ENCODE assay signal across 20 mouse cellular contexts in genomic region chr7:121059477-121060218, GRCm38 (mm10). TPM values are rescaled to one million over a fixed set of nuclear protein-coding genes. Genes with fewer than 3 reads are reported as not detected.
DNase-seq lines count a peak whose midpoint lies in the region; ATAC-seq and TF ChIP-seq lines count a peak whose summit lies in the region.
"Had no signal": no experiment of that assay in that cellular context is flagged by ENCODE, and none has a peak within 500 bp of the region (broad histone marks: within the 10 kb centered on the region; RNA-seq: fewer than 3 reads in every experiment).

No protein-coding gene starts in this region.

- 0 out of 2 replicates have a peak, but pooled peaks cover 3% of the 10 kb centered on the region for H3K36me3 ChIP-seq in intestine, embryonic 15.5 days
- H3K36me3 ChIP-seq in intestine, postnatal 0 days (ENCODE audit: control insufficient read depth, insufficient read depth), result peaks cover 31% of the 10 kb centered on the region
- H3K36me3 ChIP-seq in thymus, adult 2 months (ENCODE audit: control insufficient read depth, insufficient read depth, low read length), result peaks cover 4% of the 10 kb centered on the region

- 55% methylated on average over 6 of the region's 6 CpGs for WGBS in intestine, embryonic 15.5 days
- WGBS in intestine, postnatal 0 days, result 46% methylated on average over 6 of the region's 6 CpGs
- WGBS in thymus, adult 2 months, result 30% methylated on average over 6 of the region's 6 CpGs

- TF ChIP-seq POLR2A in thymus, adult 2 months (IDR thresholded peaks at IDR 0.05; ENCODE audit: control insufficient read depth, extremely low read depth, insufficient read depth, low read length, poor library complexity), result no peak

- H3K4me3 ChIP-seq in intestine, embryonic 15.5 days (replicated peaks), result no peak overlapping the region
- no peak overlapping the region for H3K4me3 ChIP-seq in intestine, postnatal 0 days (ENCODE audit: low read depth, low read length)
- H3K4me3 ChIP-seq in thymus, adult 2 months (ENCODE audit: control insufficient read depth, insufficient read depth, low read length), result no peak overlapping the region
- H3K4me3 ChIP-seq: embryonic facial prominence, embryonic 13.5 days; heart, embryonic 12.5 days; limb, embryonic 13.5 days; liver, embryonic 15.5 days had no signal

- H3K4me2 ChIP-seq in intestine, embryonic 15.5 days (replicated peaks), result no peak overlapping the region
- H3K4me2 ChIP-seq in intestine, postnatal 0 days (replicated peaks; ENCODE audit: low read depth), result no peak overlapping the region
- H3K4me2 ChIP-seq: embryonic facial prominence, embryonic 13.5 days; heart, embryonic 12.5 days; limb, embryonic 13.5 days; liver, embryonic 15.5 days; midbrain, embryonic 11.5 days had no signal

- H3K27ac ChIP-seq in intestine, embryonic 15.5 days, result no peak overlapping the region
- no peak overlapping the region for H3K27ac ChIP-seq in intestine, postnatal 0 days (ENCODE audit: low read depth, low read length)
- H3K27ac ChIP-seq in thymus, adult 2 months (ENCODE audit: control insufficient read depth, insufficient read depth, low read length), result peak overlapping the region; percentile 65
- H3K27ac ChIP-seq: embryonic facial prominence, embryonic 13.5 days; limb, embryonic 13.5 days; liver, embryonic 15.5 days had no signal

- H3K4me1 ChIP-seq in intestine, embryonic 15.5 days (replicated peaks), result peaks cover 3% of the 10 kb centered on the region; the same call in 1 of the 2 replicates
- H3K4me1 ChIP-seq in intestine, postnatal 0 days (replicated peaks; ENCODE audit: control insufficient read depth, insufficient read depth, low read length), result no peaks in the 10 kb centered on the region
- peaks cover 11% of the 10 kb centered on the region for H3K4me1 ChIP-seq in thymus, adult 2 months (replicated peaks; ENCODE audit: control insufficient read depth, insufficient read depth, low read length)
- H3K4me1 ChIP-seq: embryonic facial prominence, embryonic 13.5 days; heart, embryonic 12.5 days; limb, embryonic 13.5 days had no signal

- TF ChIP-seq CTCF in intestine, postnatal 0 days (IDR thresholded peaks at IDR 0.05; ENCODE audit: low read depth), result no peak
- TF ChIP-seq CTCF in thymus, adult 2 months (IDR thresholded peaks at IDR 0.05; ENCODE audit: borderline replicate concordance, control insufficient read depth, extremely low read depth, insufficient read depth, low read length, poor library complexity), result no peak

- H3K27me3 ChIP-seq in intestine, embryonic 15.5 days (replicated peaks), result no peaks in the 10 kb centered on the region
- no peaks in the 10 kb centered on the region for H3K27me3 ChIP-seq in intestine, postnatal 0 days (replicated peaks; ENCODE audit: control insufficient read depth, insufficient read depth, low read length)
- H3K27me3 ChIP-seq in thymus, adult 2 months (ENCODE audit: control insufficient read depth, insufficient read depth, low read length), result no peaks in the 10 kb centered on the region
- H3K27me3 ChIP-seq: embryonic facial prominence, embryonic 13.5 days; heart, embryonic 12.5 days; limb, embryonic 13.5 days; liver, embryonic 15.5 days had no signal

- peak; percentile 18 for DNase-seq in thymus, adult 2 months
- DNase-seq in thymus, postnatal 4 days, result no peak
- DNase-seq in naive thymus-derived CD4-positive, alpha-beta T cell, adult 2 months (ENCODE audit: low read depth), result peak; percentile 77
- DNase-seq in cerebellum, adult 9-10 months, result no peak
- DNase-seq in cerebellum, adult 9-11 months, result no peak
- DNase-seq: adrenal gland, adult 8-10 months; gastrocnemius, postnatal 36 days; heart, postnatal 4 days; kidney, adult 11 months; lung, postnatal 10 days; right cerebral cortex, postnatal 25 days had no signal

- 0 out of 2 replicates have a peak, but pooled peaks have one; percentile 30 for ATAC-seq in intestine, embryonic 15.5 days
- ATAC-seq in intestine, postnatal 0 days, result no peak
- ATAC-seq in common myeloid progenitor, adult 5-6 weeks (replicated peaks; ENCODE audit: low read depth, poor library complexity, severe bottlenecking), result peak; percentile 72

- no peaks in the 10 kb centered on the region for H3K9me3 ChIP-seq in intestine, embryonic 15.5 days
- H3K9me3 ChIP-seq in intestine, postnatal 0 days (ENCODE audit: control insufficient read depth), result no peaks in the 10 kb centered on the region
- H3K9me3 ChIP-seq: embryonic facial prominence, embryonic 13.5 days; G1E; heart, embryonic 12.5 days; limb, embryonic 13.5 days; liver, embryonic 15.5 days had no signal

- H3K9ac ChIP-seq in intestine, embryonic 15.5 days, result no peak overlapping the region
- H3K9ac ChIP-seq in intestine, postnatal 0 days (ENCODE audit: low read depth, low read length), result no peak overlapping the region
- H3K9ac ChIP-seq: embryonic facial prominence, embryonic 13.5 days; heart, embryonic 12.5 days; limb, embryonic 13.5 days; liver, embryonic 15.5 days had no signal

RNA-seq across cellular contexts. Expression of gene Igsf6, which starts 14.7 kb away (rescaled TPM):
- polyA plus RNA-seq in intestine, embryonic 15.5 days (2015; fragmentation: Nextera tagmentation; extraction: Ambion mirVana), result 3.0 TPM in 2 replicates
- 1.3 and 1.8 TPM in 2 replicates for polyA plus RNA-seq in intestine, postnatal 0 days (2015; fragmentation: Nextera tagmentation; extraction: Ambion mirVana)
- 1.3 and 1.4 TPM in 2 replicates for polyA plus RNA-seq in thymus, adult 2 months (2012; rRNA removed)
- 38.5 and 43.5 TPM in 2 replicates for total RNA-seq in common myeloid progenitor, adult 5-6 weeks (2017)

RNA-seq across cellular contexts. Expression of gene Otoa, which starts 21.8 kb away (rescaled TPM):
- 0.18 and 0.20 TPM in 2 replicates for polyA plus RNA-seq in intestine, embryonic 15.5 days (2015; fragmentation: Nextera tagmentation; extraction: Ambion mirVana)
- 0.10 and 0.17 TPM in 2 replicates for polyA plus RNA-seq in intestine, postnatal 0 days (2015; fragmentation: Nextera tagmentation; extraction: Ambion mirVana)
- polyA plus RNA-seq in thymus, adult 2 months (2012; rRNA removed), result 0.22 and 0.81 TPM in 2 replicates
- 0.15 and 1.2 TPM in 2 replicates for total RNA-seq in common myeloid progenitor, adult 5-6 weeks (2017)
- polyA plus RNA-seq: heart, embryonic 12.5 days had no signal

RNA-seq across cellular contexts. Expression of gene Mettl9, which starts 25.4 kb away (rescaled TPM):
- polyA plus RNA-seq in intestine, embryonic 15.5 days (2015; fragmentation: Nextera tagmentation; extraction: Ambion mirVana), result 145 and 158 TPM in 2 replicates
- polyA plus RNA-seq in intestine, postnatal 0 days (2015; fragmentation: Nextera tagmentation; extraction: Ambion mirVana), result 85.4 and 89.4 TPM in 2 replicates
- polyA plus RNA-seq in thymus, adult 2 months (2012; rRNA removed), result 20.7 and 28.1 TPM in 2 replicates
- total RNA-seq in common myeloid progenitor, adult 5-6 weeks (2017), result 78.2 and 95.5 TPM in 2 replicates

Comparison
In these comparisons a context has a peak if more than half of its experiments do, and no peak if none do; other contexts are left out.
1. DNase-seq: peak in thymus, adult 2 months (single experiment) and naive thymus-derived CD4-positive, alpha-beta T cell, adult 2 months (single experiment); none in thymus, postnatal 4 days (single experiment), cerebellum, adult 9-10 months (single experiment) and cerebellum, adult 9-11 months (single experiment).